Mouse (Mus musculus): ENCODE results near the gene Tspan9. TPM values are rescaled to one million over a fixed set of nuclear protein-coding genes. Genes with fewer than 3 reads are reported as not detected.

Tspan9 gene
- polyA plus RNA-seq, 1 experiment from 2014 or later: 130 TPM

DNA sequence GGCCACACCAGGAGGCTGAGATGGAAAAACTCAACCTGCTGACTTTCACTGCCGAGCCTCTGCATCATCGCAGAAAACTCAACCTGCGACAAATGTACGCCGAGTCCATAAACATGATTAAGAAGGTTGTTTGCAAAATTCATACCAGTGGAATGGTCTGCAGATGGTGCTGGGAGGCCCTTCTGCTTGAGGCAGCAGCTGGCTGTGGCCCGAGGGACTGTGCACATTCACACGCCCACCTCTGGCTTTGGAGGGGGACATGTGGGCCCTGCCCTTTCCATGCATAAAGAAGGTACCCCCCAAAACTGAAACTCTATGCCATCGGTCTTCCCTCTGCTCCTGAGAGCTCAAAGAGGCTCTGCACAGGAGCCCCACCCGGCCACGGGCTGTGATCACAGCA lies 141.3 kb downstream of the Tspan9 start:
- H3K36me3 ChIP-seq (ENCODE audit: control insufficient read depth, insufficient read depth, low read length): no peaks in the 10 kb centered on the region; the same call in 1 of the 2 replicates
- H3K27ac ChIP-seq (ENCODE audit: low read depth, low read length): no peak overlapping the region
- no peaks in the 10 kb centered on the region for H3K9me3 ChIP-seq (replicated peaks; ENCODE audit: control insufficient read depth, low read length)
- 72% methylated on average over 10 of the region's 10 CpGs for WGBS (ENCODE audit: insufficient replicate concordance)
- no peak overlapping the region for H3K9ac ChIP-seq (ENCODE audit: low read depth, low read length)
- no peak for ATAC-seq (replicated peaks; ENCODE audit: insufficient number of reproducible peaks, low FRiP score, low TSS enrichment)
- no peak overlapping the region for H3K4me2 ChIP-seq
- no peak overlapping the region for H3K4me3 ChIP-seq (ENCODE audit: low read depth, low read length)
- H3K4me1 ChIP-seq (ENCODE audit: control insufficient read depth, insufficient read depth, low read length): peaks cover 47% of the 10 kb centered on the region
- no peaks in the 10 kb centered on the region for H3K27me3 ChIP-seq (ENCODE audit: control insufficient read depth, insufficient read depth, low read length)

DNA sequence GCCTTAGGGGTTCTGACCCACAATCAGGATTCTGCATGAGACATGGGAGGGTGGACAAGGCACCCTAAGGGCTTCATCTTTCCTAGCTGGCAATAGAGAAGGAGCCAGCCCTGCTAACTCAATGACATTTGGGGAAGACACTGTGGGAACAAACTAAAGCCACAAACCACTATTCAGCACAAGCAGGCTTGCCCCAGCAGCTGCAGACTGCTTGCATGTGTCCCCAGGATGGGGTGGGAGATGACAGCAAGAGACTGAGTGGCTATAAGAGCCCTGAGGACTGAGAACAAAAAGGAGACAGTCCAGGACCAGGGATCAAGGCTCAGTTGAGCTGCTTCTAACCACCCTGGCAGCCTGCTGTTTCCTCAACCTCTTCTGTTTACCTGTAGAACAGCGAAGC lies 141.8 kb downstream of the Tspan9 start:
- 68% methylated on average over 1 of the region's 1 CpGs for WGBS (ENCODE audit: insufficient replicate concordance)
- Histone ChIP-seq H3K36me3 (ENCODE audit: control insufficient read depth, insufficient read depth, low read length) (no peaks in the 10 kb centered on the region; the same call in 1 of the 2 replicates), H3K4me3 (ENCODE audit: low read depth, low read length) (no peak overlapping the region), H3K27me3 (ENCODE audit: control insufficient read depth, insufficient read depth, low read length) (no peaks in the 10 kb centered on the region), H3K9me3 (replicated peaks; ENCODE audit: control insufficient read depth, low read length) (no peaks in the 10 kb centered on the region), H3K4me2 (no peak overlapping the region), H3K9ac (ENCODE audit: low read depth, low read length) (no peak overlapping the region), H3K4me1 (ENCODE audit: control insufficient read depth, insufficient read depth, low read length) (peaks cover 43% of the 10 kb centered on the region), H3K27ac (ENCODE audit: low read depth, low read length) (no peak overlapping the region)
- no peak for ATAC-seq (replicated peaks; ENCODE audit: insufficient number of reproducible peaks, low FRiP score, low TSS enrichment)

DNA sequence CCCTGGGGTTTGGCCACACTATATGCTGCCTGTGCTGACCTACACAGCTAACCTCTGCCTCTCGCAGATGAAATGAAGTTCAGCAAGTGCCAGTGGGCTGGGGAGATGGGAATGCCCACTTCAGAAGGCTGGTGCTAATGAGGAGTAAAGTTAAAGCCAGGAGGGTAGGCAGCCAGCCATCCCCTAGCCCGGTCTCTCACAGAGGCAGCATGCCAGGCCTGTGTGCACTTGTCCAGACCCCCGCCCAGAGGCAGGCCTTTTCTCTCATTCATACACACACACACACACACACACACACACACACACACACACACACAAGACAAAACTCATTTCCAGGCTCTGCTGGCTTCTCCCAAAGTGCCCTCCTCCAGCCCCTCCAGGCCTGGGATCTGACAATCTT lies 142.6 kb downstream of the Tspan9 start:
- no peaks in the 10 kb centered on the region for H3K9me3 ChIP-seq (replicated peaks; ENCODE audit: control insufficient read depth, low read length)
- peaks cover 36% of the 10 kb centered on the region for H3K4me1 ChIP-seq (ENCODE audit: control insufficient read depth, insufficient read depth, low read length)
- H3K4me2 ChIP-seq: no peak overlapping the region
- no peak overlapping the region for H3K27ac ChIP-seq (ENCODE audit: low read depth, low read length)
- no peaks in the 10 kb centered on the region for H3K27me3 ChIP-seq (ENCODE audit: control insufficient read depth, insufficient read depth, low read length)
- no peak overlapping the region for H3K4me3 ChIP-seq (ENCODE audit: low read depth, low read length)
- WGBS (ENCODE audit: insufficient replicate concordance): 82% methylated on average over 3 of the region's 3 CpGs
- no peak for ATAC-seq (replicated peaks; ENCODE audit: insufficient number of reproducible peaks, low FRiP score, low TSS enrichment)
- no peaks in the 10 kb centered on the region; the same call in 1 of the 2 replicates for H3K36me3 ChIP-seq (ENCODE audit: control insufficient read depth, insufficient read depth, low read length)
- H3K9ac ChIP-seq (ENCODE audit: low read depth, low read length): no peak overlapping the region

DNA sequence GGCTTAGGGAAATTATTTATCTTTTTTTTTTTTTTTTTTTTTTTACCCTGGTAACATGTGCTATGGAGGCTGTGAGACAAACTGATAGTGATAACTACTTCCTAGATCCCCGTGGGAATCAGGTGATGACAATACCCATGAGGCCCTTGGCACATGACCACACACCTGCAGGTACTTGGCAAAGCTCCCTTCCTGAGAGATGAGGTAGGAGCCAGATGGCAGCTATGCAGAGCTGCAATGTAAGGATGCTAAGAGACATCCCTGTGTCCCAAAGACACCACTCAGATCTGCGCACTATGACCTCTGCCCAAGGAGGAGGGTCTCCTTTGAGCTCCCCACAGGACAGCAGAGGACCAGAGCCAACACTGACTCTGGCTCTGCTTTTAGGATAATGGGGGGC lies 144.3 kb downstream of the Tspan9 start:
- H3K4me2 ChIP-seq: no peak overlapping the region

DNA sequence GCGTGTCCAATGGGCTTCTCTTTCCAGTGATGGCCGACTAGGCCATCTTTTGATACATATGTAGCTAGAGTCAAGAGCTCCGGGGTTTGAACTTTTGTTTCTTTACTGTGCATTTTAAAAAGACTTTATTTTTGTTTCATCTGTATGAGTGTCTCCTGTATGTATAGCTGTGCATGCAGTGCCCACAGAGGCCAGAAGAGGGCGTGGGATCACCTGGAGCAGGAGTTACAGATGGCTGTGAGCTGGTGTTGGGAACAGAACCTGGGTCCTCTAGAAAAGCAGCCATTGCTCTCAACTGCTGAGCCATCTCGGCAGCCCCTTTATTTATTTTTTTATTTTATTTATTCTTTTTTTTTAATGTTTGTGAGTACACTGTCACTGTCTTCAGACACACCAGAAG lies 146.5 kb downstream of the Tspan9 start:
- Histone ChIP-seq H3K9me3 (replicated peaks; ENCODE audit: control insufficient read depth, low read length) (no peaks in the 10 kb centered on the region), H3K4me2 (no peak overlapping the region), H3K27ac (ENCODE audit: low read depth, low read length) (no peak overlapping the region), H3K36me3 (ENCODE audit: control insufficient read depth, insufficient read depth, low read length) (no peaks in the 10 kb centered on the region; the same call in 1 of the 2 replicates), H3K4me3 (ENCODE audit: low read depth, low read length) (no peak overlapping the region), H3K9ac (ENCODE audit: low read depth, low read length) (no peak overlapping the region), H3K4me1 (ENCODE audit: control insufficient read depth, insufficient read depth, low read length) (peaks cover 14% of the 10 kb centered on the region), H3K27me3 (ENCODE audit: control insufficient read depth, insufficient read depth, low read length) (no peaks in the 10 kb centered on the region)
- 71% methylated on average over 4 of the region's 5 CpGs for WGBS (ENCODE audit: insufficient replicate concordance)
- no peak for ATAC-seq (replicated peaks; ENCODE audit: insufficient number of reproducible peaks, low FRiP score, low TSS enrichment)

More for the DNA sequence above, 144.3 kb downstream of the Tspan9 start:
- Histone ChIP-seq H3K4me1 (ENCODE audit: control insufficient read depth, insufficient read depth, low read length) (peaks cover 20% of the 10 kb centered on the region), H3K27ac (ENCODE audit: low read depth, low read length) (no peak overlapping the region), H3K9ac (ENCODE audit: low read depth, low read length) (no peak overlapping the region), H3K27me3 (ENCODE audit: control insufficient read depth, insufficient read depth, low read length) (no peaks in the 10 kb centered on the region), H3K36me3 (ENCODE audit: control insufficient read depth, insufficient read depth, low read length) (no peaks in the 10 kb centered on the region; the same call in 1 of the 2 replicates), H3K9me3 (replicated peaks; ENCODE audit: control insufficient read depth, low read length) (no peaks in the 10 kb centered on the region), H3K4me3 (ENCODE audit: low read depth, low read length) (no peak overlapping the region)
- no peak for ATAC-seq (replicated peaks; ENCODE audit: insufficient number of reproducible peaks, low FRiP score, low TSS enrichment)
- 66% methylated on average over 2 of the region's 2 CpGs for WGBS (ENCODE audit: insufficient replicate concordance)

DNA sequence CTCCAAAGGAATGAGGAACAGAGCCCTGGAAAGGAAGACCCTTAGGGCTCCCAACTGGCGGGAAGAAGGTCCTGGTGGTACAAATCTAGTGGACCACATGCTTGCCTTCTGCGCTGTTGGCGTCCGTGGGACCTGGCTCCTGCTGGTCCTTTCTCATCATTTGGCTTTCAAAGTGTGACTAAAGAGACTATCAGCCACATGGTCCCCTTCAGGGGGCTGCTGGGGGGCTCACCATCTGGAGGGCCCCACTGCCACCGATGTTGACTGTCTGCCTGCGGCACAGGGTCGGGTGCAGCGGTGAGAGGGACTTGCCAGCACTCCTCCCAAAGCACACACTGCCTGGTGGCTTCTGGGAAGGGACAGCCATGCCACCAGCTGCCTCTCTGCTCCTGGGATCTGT lies 150.4 kb downstream of the Tspan9 start:
- H3K4me2 ChIP-seq: no peak overlapping the region
- no peaks in the 10 kb centered on the region for H3K27me3 ChIP-seq (ENCODE audit: control insufficient read depth, insufficient read depth, low read length)
- H3K9ac ChIP-seq (ENCODE audit: low read depth, low read length): no peak overlapping the region
- no peak overlapping the region for H3K27ac ChIP-seq (ENCODE audit: low read depth, low read length)
- H3K36me3 ChIP-seq (ENCODE audit: control insufficient read depth, insufficient read depth, low read length): no peaks in the 10 kb centered on the region; the same call in 1 of the 2 replicates
- ATAC-seq (replicated peaks; ENCODE audit: insufficient number of reproducible peaks, low FRiP score, low TSS enrichment): no peak
- no peak overlapping the region for H3K4me3 ChIP-seq (ENCODE audit: low read depth, low read length)
- 80% methylated on average over 8 of the region's 8 CpGs for WGBS (ENCODE audit: insufficient replicate concordance)
- H3K9me3 ChIP-seq (replicated peaks; ENCODE audit: control insufficient read depth, low read length): no peaks in the 10 kb centered on the region
- peaks cover 50% of the 10 kb centered on the region for H3K4me1 ChIP-seq (ENCODE audit: control insufficient read depth, insufficient read depth, low read length)

DNA sequence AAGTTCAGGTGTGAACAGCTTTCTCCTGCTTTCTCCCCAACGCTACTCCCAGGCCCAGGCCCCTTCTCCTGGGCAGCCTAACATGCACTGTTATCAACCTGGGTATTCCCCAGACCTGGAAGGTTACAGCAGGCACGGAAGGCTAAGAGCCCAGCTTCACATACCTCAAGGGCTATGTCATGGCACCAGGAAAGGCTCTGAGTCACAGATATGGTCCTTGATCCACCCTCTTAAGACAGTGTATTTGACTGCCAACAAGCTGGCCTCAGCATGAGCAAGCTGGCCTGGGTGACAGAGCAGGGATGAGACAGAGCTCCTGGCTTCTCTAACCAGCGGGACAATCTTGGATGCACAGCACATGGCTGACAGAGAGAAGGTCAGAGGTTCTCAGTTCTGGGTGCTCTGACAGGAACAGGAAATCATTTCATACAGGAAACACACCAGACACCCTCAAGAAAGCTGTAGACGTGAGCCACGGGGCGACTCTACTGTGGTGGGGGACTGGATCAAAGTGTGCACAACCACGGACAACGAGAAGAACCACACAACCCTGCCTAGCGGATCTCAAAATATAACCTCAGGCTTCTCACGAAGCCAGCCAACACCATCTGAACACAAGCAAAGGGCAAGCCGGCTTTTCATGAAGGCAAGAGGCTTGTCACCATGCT lies 151.8 kb downstream of the Tspan9 start:
- Histone ChIP-seq H3K4me3 (ENCODE audit: low read depth, low read length) (no peak overlapping the region), H3K27ac (ENCODE audit: low read depth, low read length) (peak overlapping the region; percentile 57), H3K27me3 (ENCODE audit: control insufficient read depth, insufficient read depth, low read length) (no peaks in the 10 kb centered on the region), H3K4me2 (no peak overlapping the region; the same call in 1 of the 2 replicates), H3K4me1 (ENCODE audit: control insufficient read depth, insufficient read depth, low read length) (peaks cover 62% of the 10 kb centered on the region), H3K9me3 (replicated peaks; ENCODE audit: control insufficient read depth, low read length) (no peaks in the 10 kb centered on the region), H3K36me3 (ENCODE audit: control insufficient read depth, insufficient read depth, low read length) (no peaks in the 10 kb centered on the region), H3K9ac (ENCODE audit: low read depth, low read length) (peak overlapping the region; percentile 7; the same call in 1 of the 2 replicates)
- peak; percentile 47; the same call in 1 of the 2 replicates for ATAC-seq (replicated peaks; ENCODE audit: insufficient number of reproducible peaks, low FRiP score, low TSS enrichment)
- WGBS (ENCODE audit: insufficient replicate concordance): 60% methylated on average over 11 of the region's 11 CpGs

DNA sequence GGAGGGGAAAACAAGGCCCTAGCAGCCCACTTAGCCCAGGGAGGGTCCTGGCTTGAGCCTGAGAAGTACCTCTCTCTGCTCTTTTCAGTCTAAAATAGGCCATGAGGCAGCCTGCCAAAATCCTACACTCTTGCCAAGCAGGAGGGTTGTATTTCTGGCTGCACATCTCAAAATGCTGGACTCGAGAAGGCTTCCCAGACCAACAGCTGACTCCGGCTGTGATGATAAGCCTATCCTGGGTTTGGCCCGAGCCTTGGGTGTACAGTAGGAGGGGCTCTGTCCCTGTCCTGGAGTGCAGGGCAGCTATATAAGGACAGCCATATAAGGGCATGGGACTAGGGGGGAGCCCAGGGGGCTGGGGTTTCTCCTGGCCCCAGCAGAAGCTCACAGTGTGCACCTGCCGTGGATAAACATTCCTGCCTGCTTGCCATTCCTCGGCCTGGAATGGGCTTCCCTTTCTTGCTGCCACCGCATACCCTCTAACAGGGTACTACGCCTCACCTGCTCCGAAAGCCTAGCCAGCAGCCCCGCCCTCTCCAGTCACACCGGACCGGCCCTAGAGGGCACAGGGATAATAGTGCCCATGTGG lies 153.7 kb downstream of the Tspan9 start:
- peak overlapping the region; percentile 59 for H3K9ac ChIP-seq (ENCODE audit: low read depth, low read length)
- no peaks in the 10 kb centered on the region for H3K9me3 ChIP-seq (replicated peaks; ENCODE audit: control insufficient read depth, low read length)
- WGBS (ENCODE audit: insufficient replicate concordance): 47% methylated on average over 11 of the region's 11 CpGs
- H3K4me1 ChIP-seq (ENCODE audit: control insufficient read depth, insufficient read depth, low read length): peaks cover 77% of the 10 kb centered on the region
- peak overlapping the region; percentile 43 for H3K4me2 ChIP-seq
- H3K4me3 ChIP-seq (ENCODE audit: low read depth, low read length): no peak overlapping the region
- peak overlapping the region; percentile 90 for H3K27ac ChIP-seq (ENCODE audit: low read depth, low read length)
- H3K36me3 ChIP-seq (ENCODE audit: control insufficient read depth, insufficient read depth, low read length): no peaks in the 10 kb centered on the region
- ATAC-seq (replicated peaks; ENCODE audit: insufficient number of reproducible peaks, low FRiP score, low TSS enrichment): peak; percentile 71
- H3K27me3 ChIP-seq (ENCODE audit: control insufficient read depth, insufficient read depth, low read length): no peaks in the 10 kb centered on the region
